Mouse (Mus musculus) adrenal gland, adult 2 months (tissue): ENCODE measurements around the gene Prkci. TPM values are rescaled to one million over a fixed set of nuclear protein-coding genes. Genes with fewer than 3 reads are reported as not detected.
A peak's percentile ranks its signal among the peaks of the same experiment; 100 is the strongest.

Experiments
- DNase-seq: peaks from one replicate; pipeline ENCODE4 v3.0.0; 2021
- long read RNA-seq: library from polyadenylated mRNA; stranded (forward); transcript quantifications from one replicate; pipeline ENCODE4 v2.0.0, GENCODE M21; 2021
- polyA plus RNA-seq: library from polyadenylated mRNA; depleted of rRNA; stranded (reverse); fragments of >200 nt; gene quantifications from 2 replicates; pipeline ENCODE4 v1.2.3, GENCODE M21; 2012; rRNA removed
- total RNA-seq, 2 experiments: library from RNA; stranded (reverse); gene quantifications; 2 replicates each; pipeline ENCODE4 v1.2.3; 2021

The Prkci gene
- total RNA-seq (10 to 100 TPM; 47.5 to 47.8 TPM), polyA plus RNA-seq (8.4 and 8.5 TPM in 2 replicates)
- long read RNA-seq, full-length matches to known transcripts = 33 of 40 reads
- long read RNA-seq, partial matches to known transcripts = 7 of 40 reads
- long read RNA-seq, other reads (novel, unspliced or antisense) = 0 of 40 reads

GRCm38 (mm10) chr3:30995283-30995898, at the start of gene Prkci:
Gene Prkci, plus strand, starts transcription at chr3:30995747.
- peak; percentile 96 for DNase-seq

DNA sequence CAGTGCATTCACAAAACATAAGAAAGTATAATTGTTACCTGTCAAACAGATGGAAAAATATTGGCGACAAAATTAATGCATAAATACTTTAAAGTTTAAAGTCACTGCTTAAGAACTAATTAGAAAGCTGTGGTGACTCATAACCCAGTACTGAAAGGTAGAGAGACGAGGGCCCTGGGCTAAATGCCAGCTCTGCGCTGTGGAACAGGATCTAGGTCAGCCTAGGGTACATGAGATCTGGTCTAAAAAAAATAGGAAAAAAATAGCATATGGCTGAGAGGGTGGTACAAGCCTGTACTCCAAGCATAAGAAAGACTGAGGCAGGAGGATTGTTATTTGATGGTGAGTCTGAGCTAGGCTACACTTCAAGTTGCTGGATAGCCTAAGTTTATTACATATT, 43.9 kb upstream of the Prkci start:
- peak; percentile 81 for DNase-seq

DNA sequence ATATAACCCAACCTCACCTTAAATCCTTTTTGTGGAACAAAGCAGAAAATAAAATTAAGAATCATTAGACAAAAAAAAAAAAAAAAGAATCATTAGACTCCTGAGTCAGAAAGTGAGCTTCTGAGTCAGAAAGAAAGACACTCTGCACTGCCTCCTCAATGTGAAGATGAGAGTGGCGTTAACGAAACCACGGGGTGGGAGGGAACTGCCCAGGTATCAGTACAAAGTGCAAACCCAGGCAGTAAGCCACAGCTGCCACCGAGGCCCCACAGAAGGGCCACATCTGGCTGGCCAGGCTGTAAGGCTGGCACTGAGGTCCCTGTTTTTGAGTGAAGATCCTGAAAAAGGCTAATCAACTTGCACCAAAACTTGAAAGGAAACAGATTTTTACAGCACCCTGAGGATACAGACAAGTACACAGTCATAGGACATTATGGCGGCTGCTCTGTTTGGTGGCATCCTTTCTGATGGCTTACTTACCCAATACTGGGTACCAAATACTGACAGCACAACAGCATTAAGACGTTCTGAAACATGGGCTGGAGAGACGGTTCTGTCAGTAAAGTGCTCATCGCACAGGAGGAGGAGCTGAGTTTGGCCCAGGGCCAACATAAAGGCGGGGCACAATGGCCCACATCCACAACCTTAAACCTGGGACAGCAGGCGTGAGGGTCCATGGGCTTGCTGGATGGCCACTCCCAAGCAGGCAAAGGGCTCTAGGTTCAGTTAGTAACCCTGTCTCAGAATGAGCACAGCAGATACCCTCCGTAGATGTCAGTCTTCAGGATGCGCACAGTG, 43.1 kb upstream of the Prkci start:
- peak; percentile 14 for DNase-seq

GRCm38 (mm10) chr3:30956327-30956726, 39.2 kb upstream of the Prkci start:
- no peak for DNase-seq

DNA sequence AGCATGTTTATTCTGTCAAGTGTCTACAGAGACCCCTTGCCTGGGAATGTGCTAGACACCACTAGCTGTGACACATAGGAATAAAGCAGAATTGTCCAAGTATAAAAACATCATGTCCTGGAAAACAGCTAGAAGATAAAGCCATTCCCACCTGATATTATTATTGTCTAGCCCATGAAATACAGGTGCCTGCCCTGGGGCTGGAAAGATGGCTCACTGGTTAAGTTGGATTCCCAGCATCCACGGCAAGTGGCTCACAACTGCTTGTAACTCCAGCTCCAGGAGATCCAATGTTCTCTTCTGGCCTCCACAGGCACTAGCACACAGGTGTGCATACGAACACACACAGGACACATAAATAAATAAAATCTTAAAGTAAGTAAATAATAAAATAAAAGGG, 36.8 kb upstream of the Prkci start:
- DNase-seq = no peak

- peak; percentile 26 for DNase-seq
Observed at GRCm38 (mm10) chr3:30959868-30960831, 35.4 kb upstream of the Prkci start.

GRCm38 (mm10) chr3:30963100-30963499, 32.4 kb upstream of the Prkci start:
- no peak for DNase-seq

DNA sequence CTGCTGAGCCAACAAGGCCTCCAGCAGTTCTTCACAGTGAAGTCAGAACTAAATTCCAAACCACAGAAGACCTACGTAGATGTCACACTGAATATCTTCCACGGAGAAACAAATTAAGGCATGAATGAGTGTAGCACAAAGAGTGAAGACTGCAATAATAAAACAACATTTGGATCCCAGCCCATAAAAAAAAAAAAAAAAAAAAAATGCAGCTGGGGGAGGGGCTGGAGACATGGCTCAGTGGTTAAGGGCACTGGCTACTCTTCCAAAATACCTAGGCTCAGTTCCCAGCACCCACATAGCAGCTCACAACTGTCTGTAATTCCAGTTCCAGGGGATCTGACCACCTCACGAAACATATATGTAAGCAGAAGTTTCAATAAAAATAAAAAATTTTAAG, 31.3 kb upstream of the Prkci start:
- DNase-seq = no peak

- DNase-seq = no peak
Observed at GRCm38 (mm10) chr3:30965644-30966043, 29.9 kb upstream of the Prkci start.

- DNase-seq = peak; percentile 78
Observed at GRCm38 (mm10) chr3:30968531-30969092, 26.9 kb upstream of the Prkci start.

GRCm38 (mm10) chr3:30969104-30969581, 26.4 kb upstream of the Prkci start, which contains the start of gene Phc3:
Gene Phc3, minus strand, starts transcription at chr3:30969415.
- peak; percentile 94 for DNase-seq

DNA sequence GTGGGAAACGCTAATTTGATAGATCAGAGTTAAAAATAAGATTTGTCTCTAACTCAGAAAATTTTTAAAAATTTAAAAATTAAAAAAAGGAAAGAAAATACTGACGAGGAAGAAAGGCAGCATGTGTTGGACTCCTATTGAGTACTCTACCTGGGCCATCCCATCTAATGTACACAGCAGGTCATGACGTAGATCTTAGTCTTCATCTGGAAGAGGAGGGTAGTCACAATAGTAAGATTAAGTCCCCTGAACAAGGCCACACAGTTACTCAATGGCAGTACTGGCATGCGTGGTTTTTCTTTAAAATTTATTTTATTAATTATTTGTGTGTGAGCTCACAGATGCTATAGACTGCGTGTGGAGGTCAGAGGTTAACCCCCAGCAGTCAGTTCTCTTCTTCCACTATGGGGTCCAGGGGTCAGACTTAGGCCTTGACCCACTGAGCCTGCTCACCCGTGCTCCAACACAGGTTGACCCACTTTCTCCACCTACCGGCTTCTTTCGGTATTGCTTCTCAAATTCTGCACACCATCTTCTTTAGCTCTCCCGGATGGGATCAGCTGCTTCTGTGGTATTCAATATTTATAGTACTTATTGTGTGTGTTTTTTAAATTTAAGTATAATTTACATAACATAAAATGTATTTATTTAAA, 20.3 kb upstream of the Prkci start:
- peak; percentile 62 for DNase-seq

DNA sequence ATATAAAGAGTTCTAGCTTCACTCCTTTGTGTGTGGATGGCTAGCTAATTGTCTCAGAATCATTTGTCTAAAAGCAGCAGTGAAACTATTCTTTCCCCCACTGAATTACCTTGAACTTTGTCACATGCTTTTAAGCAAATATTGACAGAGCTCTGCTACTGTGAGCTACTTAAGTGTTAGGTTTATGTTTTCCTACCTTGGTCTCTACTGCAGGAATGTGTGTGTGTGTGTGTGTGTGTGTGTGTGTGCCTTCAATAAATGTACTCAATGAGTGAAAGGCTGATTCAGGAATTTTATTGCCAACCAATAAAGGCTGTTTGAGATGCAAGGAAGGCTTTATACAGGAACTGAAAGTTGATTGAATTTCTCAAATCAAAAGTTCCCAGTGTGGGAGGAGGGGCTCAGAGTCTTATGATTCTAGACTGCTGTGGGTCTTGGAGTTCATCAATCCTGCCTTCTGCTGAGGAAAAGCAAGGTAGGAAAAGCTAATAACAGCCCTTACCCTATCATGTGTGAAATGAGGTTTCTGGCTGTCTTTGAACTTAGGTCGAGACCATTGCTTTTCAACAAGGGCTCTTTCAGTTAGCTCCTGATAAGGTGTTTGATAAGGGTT, 18.4 kb upstream of the Prkci start:
- DNase-seq = no peak

DNA sequence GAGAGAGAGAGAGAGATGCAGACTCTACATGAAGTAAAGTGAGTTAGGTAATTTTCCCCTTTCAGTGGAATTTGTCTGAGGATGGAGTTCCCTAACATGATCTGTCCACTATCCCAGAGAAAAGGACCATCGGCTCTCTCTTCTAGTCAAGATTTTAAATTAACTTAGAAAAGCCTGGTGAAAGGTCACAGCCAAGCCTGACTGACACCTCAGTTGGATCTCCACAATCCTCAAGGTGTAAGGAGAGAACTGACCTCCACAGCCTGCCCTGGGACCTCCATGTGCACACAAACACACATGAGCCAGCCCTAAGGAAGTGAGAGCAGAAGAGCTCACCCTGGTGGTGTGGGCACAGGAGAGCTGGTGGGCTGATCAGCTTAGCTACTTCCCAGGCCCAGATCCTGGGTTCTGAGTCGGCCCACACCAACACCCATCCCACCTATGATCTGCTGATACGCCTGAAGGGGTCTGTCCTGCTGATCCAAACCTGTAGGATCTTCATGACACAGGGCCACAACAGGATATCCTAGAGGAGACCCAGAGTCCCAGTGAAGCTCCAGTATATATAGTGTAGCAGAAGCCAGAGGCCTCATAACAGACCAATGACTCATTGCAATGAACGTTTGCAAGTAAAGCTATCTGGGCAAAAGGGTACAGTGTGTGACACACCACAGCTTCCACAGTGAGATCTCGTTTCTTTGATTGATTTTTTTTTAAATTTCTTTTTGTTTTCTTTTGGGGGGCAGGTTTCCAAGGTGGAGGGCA, 13.7 kb upstream of the Prkci start:
- no peak for DNase-seq

- no peak for DNase-seq
Observed at GRCm38 (mm10) chr3:30982924-30983536, 12.5 kb upstream of the Prkci start.

GRCm38 (mm10) chr3:30987396-30988318, 7.9 kb upstream of the Prkci start:
- no peak for DNase-seq

- no peak for DNase-seq
Observed at GRCm38 (mm10) chr3:30992161-30992560, 3.4 kb upstream of the Prkci start.

- DNase-seq = no peak
Observed at GRCm38 (mm10) chr3:30993066-30993573, 2.4 kb upstream of the Prkci start.
